Mouse (Mus musculus): ENCODE results near the gene Glyr1.

The Glyr1 gene

DNA sequence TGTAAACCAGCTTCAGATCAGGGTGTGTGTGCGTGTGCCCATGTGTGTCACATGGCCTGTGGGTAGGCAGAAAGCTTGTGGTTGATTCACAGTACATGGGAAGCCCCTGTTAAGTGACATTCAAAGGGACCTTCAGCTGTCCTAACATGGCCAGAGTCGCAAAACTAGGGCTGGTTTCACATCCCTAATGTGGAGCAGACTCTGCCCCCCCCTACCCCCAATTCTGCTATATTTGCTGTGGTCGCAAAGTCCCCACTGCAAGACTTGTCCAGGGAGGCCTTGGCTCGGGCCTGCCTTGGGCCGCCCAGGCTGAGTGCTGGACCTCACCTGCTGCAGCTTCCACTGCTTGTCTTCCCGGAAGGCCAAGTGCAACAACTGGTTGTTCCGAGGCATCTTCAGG lies 38.4 kb downstream of the Glyr1 start:
- in situ Hi-C loops (cut with MseI, MboI), result no loop called here

DNA sequence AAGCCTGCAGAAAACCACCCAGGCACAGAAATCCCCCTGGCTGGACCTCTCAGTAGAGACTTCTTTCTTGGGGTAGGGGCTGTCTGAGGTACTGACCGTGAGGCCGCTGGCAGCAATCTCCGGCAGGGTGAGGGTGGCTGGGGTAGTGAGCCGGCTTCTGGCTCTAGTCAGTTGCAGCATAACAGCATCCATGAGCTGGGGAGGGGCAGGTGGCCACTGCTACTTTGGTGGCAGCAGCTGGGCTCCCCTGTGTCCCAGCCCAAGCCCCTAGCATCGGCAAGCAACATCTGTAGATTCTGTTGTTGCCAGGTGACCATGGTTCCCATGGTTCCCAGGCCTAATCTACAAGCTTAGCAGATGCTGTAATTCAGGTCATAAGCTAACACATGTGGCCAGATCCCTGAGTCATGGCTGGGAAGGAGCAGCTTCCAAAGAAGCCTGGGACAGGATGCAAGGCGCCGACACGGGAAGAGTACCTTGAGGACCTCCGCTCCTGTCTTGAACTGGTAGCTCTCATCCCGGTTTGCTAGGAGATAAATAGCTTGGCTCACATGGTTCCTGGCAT lies 39.2 kb downstream of the Glyr1 start:
- in situ Hi-C loops (cut with MseI, MboI), result no loop called here

GRCm38 (mm10) chr16:5008076-5008475 lies 41.6 kb downstream of the Glyr1 start:
- in situ Hi-C loops (cut with MseI, MboI), result no loop called here

- in situ Hi-C loops (cut with MseI, MboI), result no loop called here
Observed at GRCm38 (mm10) chr16:5007492-5007891, 42.2 kb downstream of the Glyr1 start.

DNA sequence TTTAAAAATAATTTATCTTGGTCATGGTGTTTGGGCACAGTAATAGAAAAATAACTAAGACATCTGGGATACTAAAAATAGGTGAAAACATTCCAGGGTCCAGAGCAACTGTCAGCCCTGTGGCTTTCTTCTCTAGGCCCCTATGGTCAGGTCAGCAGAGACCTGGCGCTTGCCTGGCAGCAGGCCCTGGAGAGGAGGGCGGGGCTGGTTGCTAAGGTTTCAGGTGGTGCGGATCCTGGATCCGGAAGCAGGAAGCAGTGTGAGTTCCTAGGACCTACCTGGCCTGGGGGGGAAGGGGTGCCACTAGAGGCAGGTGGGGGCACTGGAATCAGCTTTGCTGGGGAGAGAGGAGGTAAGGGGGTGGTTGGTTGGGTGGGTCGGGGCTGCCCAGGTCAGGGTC lies 42.6 kb downstream of the Glyr1 start, which contains the start of gene Smim22:
TSS of gene Smim22 (plus strand) at position 222 of the 400 bp plus-strand sequence.
- in situ Hi-C loops (cut with MseI, MboI), result no loop called here

DNA sequence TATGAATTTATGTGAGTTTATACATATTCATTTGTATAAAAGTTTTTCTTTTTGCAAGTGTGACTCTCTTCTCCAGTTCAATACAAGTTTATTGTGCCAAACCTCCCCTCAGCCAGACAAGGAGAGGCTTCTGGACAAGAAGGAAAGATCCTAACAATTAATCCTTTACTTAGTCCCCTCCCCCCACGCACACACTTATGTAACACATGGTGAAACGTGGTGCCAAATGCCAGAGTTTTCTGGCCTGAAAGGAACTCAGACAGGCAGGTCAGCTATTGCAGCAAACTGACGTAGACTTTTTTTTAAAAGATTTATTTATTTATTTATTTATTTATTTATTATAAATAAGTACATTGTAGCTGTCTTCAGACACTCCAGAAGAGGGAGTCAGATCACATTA lies 49.1 kb downstream of the Glyr1 start:
- in situ Hi-C loops (cut with MseI, MboI), result no loop called here

- in situ Hi-C loops (cut with MseI, MboI), result no loop called here
Observed at GRCm38 (mm10) chr16:4998984-4999383, 50.7 kb downstream of the Glyr1 start.

- in situ Hi-C loops (cut with MseI, MboI), result no loop called here
Observed at GRCm38 (mm10) chr16:4997553-4997952, 52.1 kb downstream of the Glyr1 start, which contains the start of gene Sept12. Sept12 (minus strand) TSS chr16:4997852.

DNA sequence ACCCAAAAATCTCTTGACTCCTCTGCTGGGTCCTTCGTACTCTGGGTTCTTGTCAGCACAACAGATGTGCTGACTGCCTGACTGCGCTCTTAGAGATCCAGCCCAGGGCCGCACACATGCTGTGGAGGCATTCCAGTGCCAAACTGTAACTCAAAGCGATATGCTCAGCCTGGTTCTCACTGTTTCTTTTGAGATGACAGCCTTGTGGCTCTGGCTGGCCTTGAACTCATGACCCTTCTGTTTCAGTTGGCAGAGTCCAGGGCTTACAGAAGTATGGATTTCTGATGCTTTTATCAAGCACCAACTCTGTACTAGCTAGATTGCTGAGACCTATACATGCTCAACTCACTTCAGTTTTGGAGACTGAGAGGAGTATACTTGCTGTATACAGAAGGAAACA lies 56.4 kb downstream of the Glyr1 start:
- in situ Hi-C loops (cut with MseI, MboI), result no loop called here

DNA sequence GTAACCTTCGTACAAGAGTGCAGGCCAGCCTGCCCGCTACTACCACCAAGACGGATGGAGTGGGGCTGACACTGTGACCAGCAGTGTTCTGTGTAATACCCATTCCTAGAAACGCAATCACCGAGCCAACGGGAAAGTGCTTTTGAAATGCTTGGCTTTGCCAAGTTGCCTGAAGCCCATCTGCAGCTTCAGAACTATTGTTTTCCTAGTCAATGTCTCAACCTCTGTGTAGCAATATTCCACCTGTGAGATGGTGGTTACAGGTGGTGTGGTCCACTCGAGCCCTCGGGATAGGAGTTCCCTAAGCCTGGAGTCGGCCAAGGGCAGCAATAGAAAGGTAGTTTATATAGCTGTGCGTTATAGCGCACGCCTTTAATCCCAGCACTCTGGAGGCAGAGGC lies 64.9 kb downstream of the Glyr1 start:
- in situ Hi-C loops (cut with MseI, MboI), result no loop called here

GRCm38 (mm10) chr16:4979755-4980380 lies 69.8 kb downstream of the Glyr1 start:
- in situ Hi-C loops (cut with MseI, MboI), result no loop called here

DNA sequence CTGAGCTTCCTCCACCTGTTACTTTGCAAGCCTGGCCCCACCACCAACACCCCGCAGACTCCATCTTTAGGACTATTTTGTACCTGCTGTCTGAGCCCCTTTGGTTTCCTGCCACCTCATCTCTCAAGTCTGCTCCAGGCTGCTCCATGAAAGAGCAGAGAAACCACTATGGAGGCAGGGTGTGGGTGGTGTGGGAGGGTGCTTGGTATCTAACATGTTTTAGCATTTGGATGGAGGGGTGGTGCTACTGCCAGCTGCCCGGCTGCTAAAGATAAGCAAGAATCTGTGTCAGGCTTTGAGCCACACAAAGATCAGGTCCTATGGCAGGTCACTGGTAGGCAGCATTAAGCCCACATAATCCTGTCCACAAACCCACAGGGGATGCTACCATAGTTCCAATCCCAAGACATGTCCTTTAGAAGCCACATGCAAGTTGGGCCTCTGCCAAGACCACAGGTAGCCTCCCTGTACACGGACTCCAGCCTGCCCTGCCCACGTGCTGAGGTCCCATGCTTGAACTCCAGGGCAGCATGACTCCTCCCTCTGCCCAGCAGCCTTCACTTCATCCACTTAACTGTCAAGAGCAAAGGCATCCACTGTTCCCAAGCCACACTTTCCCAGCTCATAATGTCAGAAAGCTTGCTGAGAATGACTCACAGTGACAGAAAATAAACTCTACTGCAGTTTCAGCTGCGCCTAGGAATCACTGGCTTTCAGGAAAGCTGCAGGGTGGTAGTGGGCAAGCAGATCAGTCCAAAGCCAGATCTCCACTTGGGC lies 71.2 kb downstream of the Glyr1 start:
- in situ Hi-C loops (cut with MseI, MboI), result no loop called here

DNA sequence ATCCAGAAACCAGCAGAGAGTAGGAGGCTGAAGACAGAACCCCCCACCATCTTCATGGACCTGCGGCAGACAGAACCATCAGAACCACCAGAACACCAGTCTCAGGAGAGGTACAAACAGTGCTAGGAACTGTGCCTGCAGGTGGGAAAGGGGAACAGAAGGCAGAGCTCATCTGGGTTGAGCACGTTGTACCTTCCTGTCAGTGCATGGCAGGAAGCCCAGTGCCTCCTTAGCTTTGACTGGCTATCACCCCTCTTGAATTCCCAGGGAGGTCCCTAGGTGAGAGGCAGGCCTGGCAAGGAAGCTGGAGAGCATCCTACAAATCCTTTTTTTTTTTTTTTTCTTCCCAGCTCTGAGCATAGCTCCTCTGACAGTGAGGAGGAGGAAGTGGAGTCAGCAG lies 73.5 kb downstream of the Glyr1 start:
- in situ Hi-C loops (cut with MseI, MboI), result no loop called here

GRCm38 (mm10) chr16:4974521-4974920 lies 75.1 kb downstream of the Glyr1 start:
- in situ Hi-C loops (cut with MseI, MboI), result no loop called here

DNA sequence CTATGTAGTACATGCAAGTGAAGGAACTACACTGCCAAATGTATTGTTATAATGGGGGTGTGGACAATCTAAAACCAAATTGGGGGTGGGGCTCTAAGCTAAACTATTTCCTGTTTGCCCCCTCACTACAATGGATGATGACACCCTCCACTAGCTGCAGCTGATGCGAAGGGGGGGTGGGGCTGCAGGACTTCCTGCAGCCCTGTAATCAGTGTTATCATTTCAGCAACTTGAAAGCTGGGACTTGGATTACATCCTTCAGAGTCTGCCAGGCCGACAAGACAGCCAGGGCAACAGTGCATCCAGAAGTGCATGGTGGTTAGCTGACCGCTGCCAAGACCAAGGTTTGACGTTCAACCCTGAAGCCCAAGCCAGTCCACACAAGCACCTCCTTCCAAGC lies 78.0 kb downstream of the Glyr1 start:
- in situ Hi-C loops (cut with MseI, MboI), result no loop called here

DNA sequence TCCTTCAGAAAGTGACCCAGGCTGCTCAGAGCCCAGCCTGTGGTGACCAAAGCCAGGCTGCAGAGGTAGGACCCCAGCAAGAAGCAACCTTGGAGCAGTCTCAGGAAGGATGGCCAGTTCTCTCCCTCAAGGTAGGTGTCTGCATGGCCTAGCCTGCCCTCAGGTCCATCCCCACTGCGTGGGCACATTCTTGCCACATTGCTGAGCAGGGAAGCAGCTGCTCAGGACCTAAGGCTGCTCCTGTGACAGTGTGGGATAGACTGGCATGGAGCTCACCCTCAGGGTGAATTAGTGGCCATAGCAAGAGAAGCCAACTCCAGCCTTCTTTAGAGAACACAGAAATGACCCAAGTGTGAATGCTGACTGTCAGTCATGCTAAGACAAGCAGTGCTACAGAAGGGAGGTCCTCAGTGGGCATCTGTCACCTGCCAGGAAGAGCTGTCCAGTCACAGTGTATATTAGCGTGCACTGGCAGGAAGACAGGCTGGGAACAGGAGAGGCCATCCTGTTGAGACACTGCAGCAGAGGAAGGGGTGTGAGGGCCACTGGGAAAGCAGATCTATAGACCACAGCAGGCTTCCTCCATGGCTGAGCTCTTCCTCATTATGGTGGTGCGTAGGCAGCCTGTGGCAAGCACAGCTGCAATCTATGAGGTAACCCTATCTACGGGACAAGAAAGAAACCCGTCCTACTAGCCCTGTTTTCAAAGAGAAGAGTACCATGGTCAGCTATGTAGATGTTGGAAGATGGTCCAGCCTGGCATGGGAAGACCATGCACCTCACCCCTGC lies 80.4 kb downstream of the Glyr1 start:
- in situ Hi-C loops (cut with MseI, MboI), result no loop called here

GRCm38 (mm10) chr16:4968426-4968825 lies 81.2 kb downstream of the Glyr1 start:
- in situ Hi-C loops (cut with MseI, MboI), result no loop called here

- in situ Hi-C loops (cut with MseI, MboI), result no loop called here
Observed at GRCm38 (mm10) chr16:4965392-4966129, 84.1 kb downstream of the Glyr1 start.

GRCm38 (mm10) chr16:4964731-4965391 lies 84.8 kb downstream of the Glyr1 start:
- in situ Hi-C loops (cut with MseI, MboI), result no loop called here

Measured in mouse trophoblast stem cell (cell line).